Mouse (Mus musculus) spleen, adult 18-20 months (tissue): ENCODE measurements around the gene Nckap5l.

Source experiments
- DNase-seq, 2 experiments: peaks; one replicate each; pipeline ENCODE4 v3.0.0; 2022; ENCODE audit warnings: mixed read lengths in 2 of 2

Nckap5l gene

GRCm38 (mm10) chr15:99457606-99458401 lies at the start of gene Nckap5l:
TSS of gene Nckap5l (minus strand) at chr15:99457748.
- DNase-seq: peak; percentile 84 to 91

GRCm38 (mm10) chr15:99505324-99506095 lies 48.0 kb upstream of the Nckap5l start:
- no peak for DNase-seq

- no peak for DNase-seq
Observed at GRCm38 (mm10) chr15:99503256-99503655, 45.7 kb upstream of the Nckap5l start.

- DNase-seq: no peak
Observed at GRCm38 (mm10) chr15:99502311-99502831, 44.8 kb upstream of the Nckap5l start.

- DNase-seq: no peak
Observed at GRCm38 (mm10) chr15:99501292-99502260, 44.0 kb upstream of the Nckap5l start.

GRCm38 (mm10) chr15:99500320-99500719 lies 42.8 kb upstream of the Nckap5l start:
- DNase-seq: no peak

- no peak for DNase-seq
Observed at GRCm38 (mm10) chr15:99499726-99500125, 42.2 kb upstream of the Nckap5l start.

GRCm38 (mm10) chr15:99498781-99499180 lies 41.2 kb upstream of the Nckap5l start:
- no peak for DNase-seq

- no peak for DNase-seq
Observed at GRCm38 (mm10) chr15:99498356-99498755, 40.8 kb upstream of the Nckap5l start.

- no peak for DNase-seq
Observed at GRCm38 (mm10) chr15:99497527-99498242, 40.1 kb upstream of the Nckap5l start.

GRCm38 (mm10) chr15:99497061-99497460 lies 39.5 kb upstream of the Nckap5l start:
- no peak for DNase-seq

- no peak for DNase-seq
Observed at GRCm38 (mm10) chr15:99484745-99485144, 27.2 kb upstream of the Nckap5l start.

GRCm38 (mm10) chr15:99475814-99476213 lies 18.3 kb upstream of the Nckap5l start:
- no peak for DNase-seq

- peak; percentile 80 to 86 for DNase-seq
Observed at GRCm38 (mm10) chr15:99474576-99474926, 17.0 kb upstream of the Nckap5l start, which contains the start of gene Bcdin3d. TSS of gene Bcdin3d (minus strand) at chr15:99474730.

- DNase-seq: peak in 1 of 2 experiments; percentile 10
Observed at GRCm38 (mm10) chr15:99473801-99474575, 16.4 kb upstream of the Nckap5l start.

- DNase-seq: no peak
Observed at GRCm38 (mm10) chr15:99472972-99473371, 15.4 kb upstream of the Nckap5l start.

- no peak for DNase-seq
Observed at GRCm38 (mm10) chr15:99471677-99472063, 14.1 kb upstream of the Nckap5l start.

GRCm38 (mm10) chr15:99470971-99471676 lies 13.6 kb upstream of the Nckap5l start:
- DNase-seq: peak in 1 of 2 experiments; percentile 42

GRCm38 (mm10) chr15:99470224-99470761 lies 12.7 kb upstream of the Nckap5l start:
- no peak for DNase-seq

- DNase-seq: no peak
Observed at GRCm38 (mm10) chr15:99469736-99470135, 12.2 kb upstream of the Nckap5l start.
